Mouse (Mus musculus) thymus, adult 2 months (tissue): Measurements from ENCODE around the gene Nop2. TPM values are rescaled to one million over a fixed set of nuclear protein-coding genes. Genes with fewer than 3 reads are reported as not detected.
A peak's percentile ranks its signal among the peaks of the same experiment; 100 is the strongest.

Source experiments
- DNase-seq: peaks from one replicate; pipeline ENCODE4 v3.0.0; 2021
- H3K27ac ChIP-seq: fragments of 200-500 bp; 2 replicates; pipeline ENCODE4 v1.5.1; 2012; ENCODE audit warnings: low read length, control low read depth; ENCODE audit not compliant: control insufficient read depth, insufficient read depth
- H3K27me3 ChIP-seq: fragments of 200-500 bp; 2 replicates; pipeline ENCODE4 v1.6.1; 2012; ENCODE audit warnings: mild to moderate bottlenecking, low read length, moderate library complexity, mixed read lengths; ENCODE audit not compliant: control insufficient read depth, insufficient read depth
- H3K36me3 ChIP-seq: fragments of 200-500 bp; 2 replicates; pipeline ENCODE4 v1.6.1; 2012; ENCODE audit warnings: mild to moderate bottlenecking, low read length, moderate library complexity; ENCODE audit not compliant: control insufficient read depth, insufficient read depth
- H3K4me1 ChIP-seq: fragments of 200-500 bp; replicated peaks from 2 replicates; pipeline ENCODE4 v1.6.1; 2012; ENCODE audit warnings: low read length; ENCODE audit not compliant: control insufficient read depth, insufficient read depth
- H3K4me3 ChIP-seq: fragments of 200-500 bp; 2 replicates; pipeline ENCODE4 v1.5.1; 2012; ENCODE audit warnings: mild to moderate bottlenecking, low read length, control low read depth, moderate library complexity; ENCODE audit not compliant: control insufficient read depth, insufficient read depth
- CTCF ChIP-seq: fragments of 200-500 bp; IDR thresholded peaks from 2 replicates; pipeline ENCODE4 v1.5.1; 2012; ENCODE audit warnings: mild to moderate bottlenecking, control low read depth, low read length, moderate library complexity, borderline replicate concordance; ENCODE audit not compliant: control insufficient read depth, poor library complexity, insufficient read depth; ENCODE audit errors: extremely low read depth
- POLR2A ChIP-seq: fragments of 200-500 bp; IDR thresholded peaks from 2 replicates; pipeline ENCODE4 v1.6.1; 2012; ENCODE audit warnings: mild to moderate bottlenecking, low read length, control low read depth, moderate library complexity; ENCODE audit not compliant: control insufficient read depth, poor library complexity, insufficient read depth; ENCODE audit errors: extremely low read depth
- WGBS: fragments of 180-500 bp; shearing (Covaris S2); methylation state at CpG from one replicate; pipeline ENCODE4 v1.1.7; 2018; 5-methylcytosine and 5-hydroxymethylcytosine counted together
- polyA plus RNA-seq: library from polyadenylated mRNA; depleted of rRNA; stranded (reverse); fragments of >200 nt; gene quantifications from 2 replicates; pipeline ENCODE4 v1.2.3, GENCODE M21; 2012

Gene Nop2
- polyA plus RNA-seq, 1 experiment = 26.4 TPM

DNA sequence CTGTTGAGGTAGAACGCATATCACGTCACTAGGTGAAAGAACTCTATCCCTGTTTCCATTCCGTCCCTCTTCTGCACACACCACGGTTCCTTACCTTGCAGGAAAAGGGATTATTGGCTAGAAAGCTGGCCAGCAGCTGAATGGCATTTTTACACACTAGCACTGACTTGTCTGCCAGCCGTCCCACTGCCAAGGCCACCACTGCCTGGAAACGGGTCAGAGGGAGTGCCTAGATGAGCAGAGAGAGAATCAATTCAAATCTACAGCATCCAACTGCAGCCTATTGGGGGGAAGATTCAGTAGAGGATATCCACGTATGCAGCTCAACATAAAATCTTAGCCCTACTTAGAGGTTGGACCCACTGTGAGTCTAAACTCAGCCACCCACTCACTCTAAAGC lies 47.9 kb downstream of the Nop2 start:
- H3K36me3 ChIP-seq = peaks cover 96% of the 10 kb centered on the region
- H3K27me3 ChIP-seq = no peaks in the 10 kb centered on the region
- DNase-seq = no peak
- WGBS = 97% methylated on average over 7 of the region's 7 CpGs
- no peak overlapping the region for H3K27ac ChIP-seq
- no peak overlapping the region for H3K4me3 ChIP-seq
- H3K4me1 ChIP-seq = no peaks in the 10 kb centered on the region
- TF ChIP-seq CTCF (no peak), POLR2A (no peak)

DNA sequence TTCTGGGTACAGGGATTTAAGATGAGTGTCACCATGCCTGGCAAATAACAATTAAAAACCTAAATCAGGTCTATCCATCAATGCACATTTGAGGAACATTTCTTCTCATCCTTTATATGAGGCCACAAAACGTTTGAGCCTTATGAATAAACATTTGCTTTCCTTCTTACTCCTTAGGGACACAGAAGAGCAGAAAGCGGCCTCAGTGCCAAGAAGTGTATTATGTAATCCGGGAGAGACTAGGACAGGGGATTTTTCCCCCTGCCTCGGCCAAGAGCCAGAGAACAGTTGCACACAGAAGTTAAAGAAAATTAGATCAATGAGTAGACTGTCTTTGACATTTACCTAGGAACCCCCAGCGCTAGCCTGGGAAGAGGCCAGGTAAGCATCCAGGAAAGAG lies 50.4 kb downstream of the Nop2 start:
- WGBS = 93% methylated on average over 5 of the region's 5 CpGs
- H3K27me3 ChIP-seq = no peaks in the 10 kb centered on the region
- H3K4me1 ChIP-seq = no peaks in the 10 kb centered on the region
- H3K4me3 ChIP-seq = no peak overlapping the region
- no peak overlapping the region for H3K27ac ChIP-seq
- DNase-seq = no peak
- peaks cover 96% of the 10 kb centered on the region for H3K36me3 ChIP-seq
- TF ChIP-seq CTCF (no peak), POLR2A (no peak)

DNA sequence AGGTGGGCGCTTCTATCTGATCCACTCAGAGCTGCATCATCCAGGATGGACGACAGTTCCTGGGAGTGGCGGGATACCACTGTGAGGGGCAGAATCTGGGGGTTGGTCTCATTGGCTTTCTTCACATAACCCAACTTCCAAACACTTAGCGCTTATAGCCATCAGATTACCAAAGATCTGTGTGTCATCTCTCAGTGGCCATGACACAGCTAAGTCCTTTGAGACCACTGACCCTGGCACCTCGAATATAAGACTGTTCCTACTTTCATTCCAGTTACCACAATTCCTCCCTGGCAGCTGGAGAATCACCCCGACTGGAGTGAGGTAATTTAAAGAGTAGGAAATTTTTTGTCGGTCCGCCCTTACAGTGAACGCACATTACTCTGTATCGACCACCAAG lies 54.5 kb downstream of the Nop2 start:
- Histone ChIP-seq H3K4me1 (no peaks in the 10 kb centered on the region), H3K27me3 (no peaks in the 10 kb centered on the region), H3K4me3 (no peak overlapping the region), H3K36me3 (peaks cover 65% of the 10 kb centered on the region), H3K27ac (no peak overlapping the region)
- 95% methylated on average over 10 of the region's 10 CpGs for WGBS
- no peak for DNase-seq
- no peak for TF ChIP-seq CTCF
- no peak for TF ChIP-seq POLR2A

DNA sequence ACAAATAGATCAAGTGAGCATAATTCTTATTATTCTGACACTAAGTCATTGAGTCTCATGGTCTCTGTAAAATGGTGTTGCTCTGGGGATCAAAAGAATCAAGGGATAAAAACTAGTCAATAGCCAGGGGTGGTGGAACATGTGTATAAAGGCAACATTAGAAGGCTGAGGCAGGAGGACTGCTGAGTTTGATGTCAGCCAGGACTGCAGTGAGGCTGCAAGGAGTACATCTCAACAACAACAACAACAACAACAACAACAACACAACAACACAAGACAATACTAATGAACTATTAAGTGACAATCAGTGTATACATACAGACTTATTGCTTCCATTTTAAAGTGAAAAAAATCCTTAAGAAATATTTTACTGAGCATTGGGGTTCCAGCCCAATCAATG lies 59.1 kb downstream of the Nop2 start:
- no peak for DNase-seq
- H3K36me3 ChIP-seq = peaks cover 24% of the 10 kb centered on the region
- no peak for TF ChIP-seq CTCF
- no peak for TF ChIP-seq POLR2A
- H3K27me3 ChIP-seq = no peaks in the 10 kb centered on the region
- no peak overlapping the region for H3K27ac ChIP-seq
- peaks cover 2% of the 10 kb centered on the region for H3K4me1 ChIP-seq
- H3K4me3 ChIP-seq = no peak overlapping the region

DNA sequence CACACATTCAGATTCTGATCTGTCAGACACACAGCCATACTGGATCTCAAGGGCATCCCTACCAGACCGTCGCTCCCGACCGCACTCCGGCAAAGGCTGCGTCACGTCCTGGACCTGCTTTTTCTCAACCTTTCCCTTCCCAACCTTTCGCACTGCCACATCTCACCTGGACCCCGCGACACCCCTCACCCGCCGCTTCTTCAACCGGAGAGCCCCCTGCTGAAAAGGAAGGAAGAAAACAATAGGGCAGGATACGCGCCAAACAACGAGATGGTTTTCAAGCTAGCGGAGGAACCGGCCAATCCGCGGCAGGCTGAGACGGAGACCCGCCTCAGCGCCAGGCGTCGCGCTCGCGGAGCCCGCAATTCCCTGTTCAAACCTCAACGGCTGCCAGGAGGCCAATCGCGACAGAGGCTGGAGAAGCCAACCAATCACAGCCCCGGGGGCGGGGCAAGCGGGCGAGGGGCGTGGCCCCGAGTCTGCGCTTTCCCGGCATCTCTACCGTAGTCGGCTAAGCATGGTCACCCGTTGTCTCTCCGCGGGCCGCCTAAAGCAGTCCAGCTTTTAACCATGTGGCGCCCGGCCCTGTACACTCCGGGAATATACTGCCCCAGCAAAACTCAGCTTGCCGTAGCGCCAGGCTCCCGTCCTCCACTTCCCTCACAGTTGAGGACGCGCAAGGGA lies 59.8 kb downstream of the Nop2 start, which contains the start of the genes Ncapd2 and Mrpl51:
Gene Ncapd2 (minus strand): TSS at position 370 of the 684 bp plus-strand sequence.
Gene Mrpl51 (plus strand): TSS at position 470 of the 684 bp plus-strand sequence.
- under 1% methylated on average over 54 of the region's 54 CpGs for WGBS
- Histone ChIP-seq H3K4me1 (peaks cover 2% of the 10 kb centered on the region), H3K27ac (peak within 1 kb of the TSS; percentile 86), H3K27me3 (no peaks in the 10 kb centered on the region), H3K4me3 (peak within 1 kb of the TSS; percentile 86), H3K36me3 (peaks cover 17% of the 10 kb centered on the region)
- 0 out of 2 replicates have a peak, but pooled peaks have one; percentile 19 for TF ChIP-seq POLR2A
- TF ChIP-seq CTCF = peak; percentile 57; the same call in 1 of the 2 replicates
- DNase-seq = peak; percentile 96

DNA sequence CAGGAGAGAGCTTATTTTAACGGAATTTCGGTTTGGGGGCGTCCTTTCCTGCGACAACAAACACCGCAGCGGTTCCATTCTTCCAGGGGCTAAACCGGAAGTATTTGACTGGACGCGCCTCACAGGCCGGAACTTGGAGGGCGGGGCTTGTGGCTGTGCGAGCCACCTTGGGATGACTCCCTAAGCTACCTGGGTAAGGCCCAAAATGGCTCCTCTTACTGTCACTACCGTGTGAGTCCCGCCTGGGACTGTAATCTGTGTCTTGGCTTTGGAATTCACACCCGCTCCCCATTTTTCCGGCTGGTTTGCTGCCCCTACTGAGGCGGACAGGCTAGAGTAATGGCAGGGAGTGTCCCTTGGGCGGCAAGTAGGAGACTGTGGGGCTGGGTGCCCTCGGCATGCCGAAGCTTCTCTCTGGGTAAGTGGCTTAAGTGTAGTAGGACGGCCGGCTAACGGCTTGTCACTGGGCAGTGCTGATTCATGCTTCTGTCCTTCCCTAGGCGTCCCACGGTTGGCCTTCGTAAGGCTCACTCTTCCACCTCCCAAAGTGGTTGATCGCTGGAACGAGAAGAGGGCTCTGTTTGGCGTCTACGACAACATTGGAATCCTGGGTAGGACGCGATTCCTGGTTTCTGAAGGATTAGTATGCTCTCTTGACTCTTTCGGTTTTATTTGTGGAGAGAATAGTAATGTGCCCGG lies 60.5 kb downstream of the Nop2 start:
- H3K4me1 ChIP-seq = peaks cover 2% of the 10 kb centered on the region
- peak overlapping the region; percentile 86 for H3K4me3 ChIP-seq
- DNase-seq = peak; percentile 87
- peak overlapping the region; percentile 86 for H3K27ac ChIP-seq
- TF ChIP-seq CTCF (no peak), POLR2A (no peak; the same call in 1 of the 2 replicates)
- no peaks in the 10 kb centered on the region for H3K27me3 ChIP-seq
- WGBS = under 1% methylated on average over 34 of the region's 34 CpGs
- H3K36me3 ChIP-seq = peaks cover 10% of the 10 kb centered on the region
